Mouse (Mus musculus): Measurements from ENCODE around the gene 4930407I10Rik.

DNA sequence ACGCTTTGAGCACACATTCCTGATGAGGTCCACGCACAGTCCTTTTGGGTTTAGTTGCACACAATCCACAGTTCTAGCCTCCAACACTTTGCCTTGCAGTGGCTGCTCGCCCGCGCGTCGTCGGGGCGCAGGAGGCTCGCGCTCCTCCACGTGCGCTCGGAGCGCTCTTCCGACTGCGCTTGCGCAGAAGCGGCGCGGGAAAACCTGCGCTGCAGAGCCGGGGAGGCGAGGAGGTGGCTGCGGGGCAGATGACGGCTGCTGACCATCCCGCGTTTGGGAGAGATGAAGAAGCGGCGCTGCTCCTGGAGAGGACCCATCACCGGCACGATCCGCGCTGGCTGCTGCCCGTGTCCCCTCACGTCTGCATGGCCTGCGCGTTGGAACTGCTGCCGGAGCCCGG is 10.9 kb downstream of the 4930407I10Rik start, which contains the start of gene Mei1:
- TF ChIP-seq CTCF (conservative IDR thresholded peaks at IDR 0.05; ENCODE audit: insufficient read depth, insufficient read length, low read depth, low read length) (no peak), POLR2A (IDR thresholded peaks at IDR 0.05; ENCODE audit: low read depth, low read length) (no peak)
